Mouse (Mus musculus) small intestine, adult 2 months (tissue): Measurements from ENCODE around the gene 4930519P11Rik. TPM values are rescaled to one million over a fixed set of nuclear protein-coding genes. Genes with fewer than 3 reads are reported as not detected.

ENCODE experiments used
- H3K27ac ChIP-seq: fragments of 200-500 bp; 2 replicates; pipeline ENCODE4 v1.5.1; 2012; ENCODE audit warnings: low read depth, low read length, control low read depth, inconsistent platforms; ENCODE audit not compliant: insufficient read depth
- H3K27me3 ChIP-seq: fragments of 200-500 bp; 2 replicates; pipeline ENCODE4 v1.6.1; 2012; ENCODE audit warnings: mild to moderate bottlenecking, moderate library complexity, low read length, inconsistent platforms; ENCODE audit not compliant: control insufficient read depth, insufficient read depth
- H3K36me3 ChIP-seq: fragments of 200-500 bp; 2 replicates; pipeline ENCODE4 v1.6.1; 2012; ENCODE audit warnings: mild to moderate bottlenecking, low read length, control low read depth, inconsistent platforms; ENCODE audit not compliant: control insufficient read depth, insufficient read depth
- H3K4me1 ChIP-seq: fragments of 200-500 bp; 2 replicates; pipeline ENCODE4 v1.6.1; 2012; ENCODE audit warnings: low read length, inconsistent platforms, mixed read lengths; ENCODE audit not compliant: control insufficient read depth, insufficient read depth, insufficient read length
- H3K4me3 ChIP-seq: fragments of 200-500 bp; 2 replicates; pipeline ENCODE4 v1.5.1; 2012; ENCODE audit warnings: low read depth, mild to moderate bottlenecking, control low read depth, inconsistent platforms, low read length, moderate library complexity
- CTCF ChIP-seq: fragments of 200-500 bp; IDR thresholded peaks from 2 replicates; pipeline ENCODE4 v1.5.1; 2012; ENCODE audit warnings: low read depth, mild to moderate bottlenecking, control low read depth, inconsistent platforms, low read length, moderate library complexity, mixed read lengths; ENCODE audit not compliant: insufficient replicate concordance, insufficient read length; ENCODE audit errors: extremely low read depth
- POLR2A ChIP-seq: fragments of 200-500 bp; IDR thresholded peaks from 2 replicates; pipeline ENCODE4 v1.6.1; 2012; ENCODE audit warnings: low read depth, mild to moderate bottlenecking, control low read depth, inconsistent platforms, low read length, moderate library complexity
- WGBS: fragments of 180-500 bp; shearing (Covaris S2); methylation state at CpG from one replicate; pipeline ENCODE4 v1.1.7; 2018; 5-methylcytosine and 5-hydroxymethylcytosine counted together
- polyA plus RNA-seq: library from polyadenylated mRNA; depleted of rRNA; stranded (reverse); fragments of >200 nt; gene quantifications from 2 replicates; pipeline ENCODE4 v1.2.3, GENCODE M21; 2012

4930519P11Rik gene
- polyA plus RNA-seq, 1 experiment = 1.6 TPM

DNA sequence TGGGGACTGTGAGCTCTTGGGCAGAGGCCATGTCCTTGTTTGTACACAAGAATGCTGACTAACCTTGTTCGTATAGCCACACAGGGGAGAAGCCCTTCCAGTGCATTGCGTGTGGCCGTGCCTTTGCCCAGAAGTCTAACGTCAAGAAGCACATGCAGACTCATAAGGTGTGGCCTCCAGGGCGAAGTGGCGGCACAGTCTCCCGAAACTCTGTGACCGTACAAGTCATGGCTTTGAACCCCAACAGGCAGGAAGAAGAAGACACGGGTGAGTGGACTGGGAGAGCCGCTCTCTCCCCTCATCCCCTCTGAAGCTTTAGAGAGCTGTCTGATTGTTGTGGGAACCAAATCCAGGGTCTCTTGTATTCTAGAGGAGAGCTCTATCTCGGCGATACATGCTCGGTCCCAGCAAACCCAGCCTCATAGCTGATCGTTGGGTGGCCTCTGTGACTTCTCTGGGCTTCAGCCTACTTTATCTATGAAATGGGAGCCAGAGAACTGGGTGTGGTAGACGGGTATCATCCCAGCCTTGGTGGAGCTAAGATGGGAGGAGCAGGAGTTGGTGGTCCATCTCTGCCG, 19.1 kb upstream of the 4930519P11Rik start:
- 92% methylated on average over 16 of the region's 16 CpGs for WGBS
- TF ChIP-seq POLR2A = no peak
- no peak for TF ChIP-seq CTCF
- no peaks in the 10 kb centered on the region for H3K27me3 ChIP-seq
- H3K36me3 ChIP-seq = peaks cover 1% of the 10 kb centered on the region; the same call in 1 of the 2 replicates
- no peak overlapping the region for H3K27ac ChIP-seq
- H3K4me3 ChIP-seq = no peak overlapping the region
- peaks cover 4% of the 10 kb centered on the region for H3K4me1 ChIP-seq

DNA sequence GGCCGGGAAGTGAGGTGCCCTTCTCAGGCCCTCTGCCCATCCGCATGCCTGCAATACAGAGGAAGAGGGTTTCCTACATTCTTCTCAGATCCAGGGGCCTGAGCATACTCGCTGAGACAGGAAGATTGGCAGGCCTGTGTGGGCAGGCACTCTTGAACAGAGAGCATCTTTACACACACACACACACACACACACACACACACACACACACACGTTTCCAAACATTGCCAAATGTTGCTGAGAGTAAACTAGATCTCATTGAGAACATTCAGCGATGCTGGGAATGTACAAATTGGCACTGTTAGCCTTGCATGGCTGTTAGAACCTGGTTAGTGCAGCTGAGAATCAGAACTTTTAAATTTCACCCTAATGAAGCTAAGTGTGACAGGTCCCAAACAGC, 17.3 kb upstream of the 4930519P11Rik start:
- 84% methylated on average over 5 of the region's 5 CpGs for WGBS
- Histone ChIP-seq H3K4me3 (no peak overlapping the region), H3K27me3 (no peaks in the 10 kb centered on the region), H3K27ac (no peak overlapping the region), H3K4me1 (peaks cover 4% of the 10 kb centered on the region), H3K36me3 (0 out of 2 replicates have a peak, but pooled peaks cover 1% of the 10 kb centered on the region)
- TF ChIP-seq POLR2A (no peak), CTCF (no peak)

DNA sequence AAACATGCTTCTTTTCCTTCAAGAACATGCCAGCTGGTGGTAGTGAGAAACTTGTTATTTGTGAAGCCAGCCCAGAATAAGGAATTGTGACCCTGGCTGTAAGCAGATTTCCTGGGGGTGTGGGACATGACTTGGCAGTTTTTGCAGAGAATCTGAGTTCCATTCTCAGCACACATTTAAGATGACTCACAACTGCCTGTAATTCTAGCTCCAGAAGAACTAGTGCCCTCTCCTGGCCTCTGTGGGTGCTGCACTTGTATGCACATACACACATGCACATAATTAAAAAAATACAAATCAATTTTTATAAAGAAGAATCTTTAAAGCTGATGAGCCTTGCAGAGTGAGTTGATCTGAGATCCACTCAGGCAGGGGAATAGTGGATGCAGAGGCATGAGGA, 10.9 kb upstream of the 4930519P11Rik start:
- Histone ChIP-seq H3K4me1 (no peaks in the 10 kb centered on the region), H3K4me3 (no peak overlapping the region), H3K36me3 (peaks cover 3% of the 10 kb centered on the region; the same call in 1 of the 2 replicates), H3K27me3 (no peaks in the 10 kb centered on the region), H3K27ac (no peak overlapping the region)
- TF ChIP-seq CTCF (no peak), POLR2A (no peak)

DNA sequence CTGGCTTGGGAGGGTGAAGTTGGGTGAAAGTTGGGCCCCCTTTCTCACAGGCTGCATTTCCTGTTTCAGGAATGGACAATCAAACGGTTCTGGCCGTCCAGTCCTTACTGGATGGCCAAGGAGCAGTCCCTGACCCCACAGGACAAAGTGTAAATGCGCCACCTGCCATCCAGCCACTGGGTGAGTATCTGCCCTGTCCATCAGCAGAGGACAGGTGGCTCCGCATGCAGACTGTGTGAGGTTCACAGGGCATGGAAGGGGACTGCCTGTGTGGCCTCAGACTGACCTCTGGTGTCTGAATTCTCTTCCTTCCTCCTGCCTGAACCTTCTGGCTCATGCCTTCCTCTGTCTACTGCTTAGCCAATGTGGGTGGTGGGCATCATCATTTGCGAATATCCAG, 8.4 kb upstream of the 4930519P11Rik start:
- Histone ChIP-seq H3K4me3 (no peak overlapping the region), H3K4me1 (no peaks in the 10 kb centered on the region), H3K27ac (no peak overlapping the region), H3K36me3 (peaks cover 3% of the 10 kb centered on the region; the same call in 1 of the 2 replicates), H3K27me3 (no peaks in the 10 kb centered on the region)
- WGBS = 67% methylated on average over 5 of the region's 5 CpGs
- TF ChIP-seq POLR2A = no peak
- TF ChIP-seq CTCF = no peak

DNA sequence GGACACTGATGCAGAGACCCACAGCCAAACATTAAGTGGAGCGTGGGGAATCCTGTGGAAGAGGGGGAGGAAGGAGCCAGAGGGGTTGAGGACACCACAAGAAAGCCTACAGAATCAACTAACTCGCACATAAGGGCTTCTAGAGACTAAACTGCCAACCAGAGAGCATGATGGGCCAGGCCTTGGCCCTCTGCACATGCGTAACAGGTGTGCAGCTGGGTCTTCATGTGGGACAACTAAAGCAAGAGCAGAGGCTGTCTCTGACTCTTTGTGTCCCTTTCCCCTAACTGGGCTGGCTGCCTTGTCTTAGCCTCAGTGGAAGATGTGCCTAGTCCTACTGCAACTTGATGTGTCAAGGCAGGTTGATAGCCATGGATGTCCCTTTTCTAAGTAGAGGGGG, 3.8 kb upstream of the 4930519P11Rik start:
- Histone ChIP-seq H3K36me3 (no peaks in the 10 kb centered on the region), H3K4me1 (peaks cover 3% of the 10 kb centered on the region; the same call in 1 of the 2 replicates), H3K4me3 (no peak overlapping the region), H3K27me3 (no peaks in the 10 kb centered on the region), H3K27ac (no peak overlapping the region)
- 94% methylated on average over 3 of the region's 3 CpGs for WGBS
- TF ChIP-seq CTCF = no peak
- no peak for TF ChIP-seq POLR2A

DNA sequence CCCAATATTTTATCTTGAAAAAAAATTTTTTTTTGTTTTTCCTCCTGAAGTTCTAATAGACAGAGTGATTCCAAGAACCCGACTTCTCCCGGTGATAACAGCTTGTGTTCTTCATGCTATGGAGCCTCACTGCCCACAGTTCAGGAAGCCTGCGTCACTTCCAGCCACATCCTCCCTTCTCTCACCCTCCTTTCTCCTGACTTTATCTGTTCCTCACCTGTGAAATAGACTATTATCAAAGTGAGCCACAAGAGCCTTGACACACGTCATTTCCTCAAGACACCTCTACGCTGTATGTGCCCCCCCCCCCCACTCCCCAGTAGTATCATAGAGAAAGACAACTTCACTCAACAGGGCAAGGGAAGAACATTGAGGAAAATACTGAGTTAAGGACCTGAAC, 2.4 kb upstream of the 4930519P11Rik start:
- no peak for TF ChIP-seq CTCF
- Histone ChIP-seq H3K4me3 (no peak overlapping the region), H3K36me3 (no peaks in the 10 kb centered on the region), H3K27me3 (no peaks in the 10 kb centered on the region), H3K4me1 (peaks cover 3% of the 10 kb centered on the region; the same call in 1 of the 2 replicates), H3K27ac (no peak overlapping the region)
- 79% methylated on average over 5 of the region's 5 CpGs for WGBS

DNA sequence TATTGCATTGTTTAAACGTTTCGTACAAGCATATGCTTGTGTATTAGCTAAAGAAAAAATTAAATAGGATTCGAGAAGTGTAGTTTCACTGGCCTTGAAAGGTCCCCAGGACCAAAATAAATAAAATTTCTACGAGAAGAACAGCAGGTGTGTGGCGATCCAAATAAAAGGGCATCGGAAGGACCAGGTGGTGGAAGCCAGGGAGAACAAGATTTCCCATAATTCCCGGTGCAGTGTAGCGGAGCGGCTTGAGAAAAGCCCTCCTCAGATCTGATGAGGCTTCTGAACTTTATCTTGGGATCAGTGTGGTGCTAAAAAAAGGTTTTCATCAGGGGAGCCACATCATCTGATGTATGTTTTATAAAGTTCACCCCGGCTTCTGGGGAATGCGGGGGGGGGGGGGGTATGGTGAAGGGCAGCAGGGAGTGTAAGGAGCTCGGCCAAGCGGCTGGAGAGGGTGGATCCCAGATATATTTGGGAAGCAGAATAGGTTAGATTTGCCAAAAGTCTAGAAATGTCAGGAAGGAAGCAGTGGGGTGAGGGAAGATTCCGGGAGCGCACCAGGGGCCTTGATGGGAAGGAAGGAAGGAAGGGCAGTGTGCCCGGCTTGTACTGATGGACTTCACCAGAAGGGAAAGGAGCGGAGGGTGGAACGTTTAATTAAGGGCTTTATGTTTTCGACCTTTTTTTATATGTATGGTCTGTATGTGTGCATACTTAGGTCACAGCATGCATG, 1.8 kb upstream of the 4930519P11Rik start:
- H3K4me1 ChIP-seq = peaks cover 3% of the 10 kb centered on the region; the same call in 1 of the 2 replicates
- H3K27ac ChIP-seq = no peak overlapping the region
- 76% methylated on average over 19 of the region's 19 CpGs for WGBS
- no peaks in the 10 kb centered on the region for H3K36me3 ChIP-seq
- TF ChIP-seq CTCF (no peak), POLR2A (no peak)
- H3K4me3 ChIP-seq = no peak overlapping the region
- H3K27me3 ChIP-seq = no peaks in the 10 kb centered on the region
